Mouse (Mus musculus): ENCODE measurements at regions not wholly inside any gene's neighbourhood (a gene's known extent, or its start where the extent isn't known, plus 50 kb on each side); places are given as distances from the start of the nearest gene placed in this dataset.

- H3K4me3 ChIP-seq = no peak overlapping the region
- no peak overlapping the region for H3K27ac ChIP-seq
- H3K27me3 ChIP-seq (ENCODE audit: insufficient read depth, poor library complexity, severe bottlenecking) = no peaks in the 10 kb centered on the region
- H3K36me3 ChIP-seq = no peaks in the 10 kb centered on the region
- H3K9me3 ChIP-seq = no peaks in the 10 kb centered on the region
- no peak for DNase-seq (ENCODE audit: low spot score)
- no peaks in the 10 kb centered on the region for H3K4me1 ChIP-seq (replicated peaks)
Observed at GRCm38 (mm10) chr14:105841888-105842287, 54.7 kb downstream of the Spry2 start.

GRCm38 (mm10) chr14:105837533-105837932 lies 59.1 kb downstream of the Spry2 start:
- H3K27ac ChIP-seq = no peak overlapping the region
- H3K9me3 ChIP-seq = no peaks in the 10 kb centered on the region
- no peaks in the 10 kb centered on the region for H3K36me3 ChIP-seq
- H3K27me3 ChIP-seq (ENCODE audit: insufficient read depth, poor library complexity, severe bottlenecking) = no peaks in the 10 kb centered on the region
- H3K4me3 ChIP-seq = no peak overlapping the region
- DNase-seq (ENCODE audit: low spot score) = no peak
- WGBS = 86% methylated on average over 3 of the region's 3 CpGs
- no peaks in the 10 kb centered on the region for H3K4me1 ChIP-seq (replicated peaks)

GRCm38 (mm10) chr14:105830701-105831100 lies 65.9 kb downstream of the Spry2 start:
- WGBS = 93% methylated on average over 12 of the region's 12 CpGs
- no peaks in the 10 kb centered on the region for H3K27me3 ChIP-seq (ENCODE audit: insufficient read depth, poor library complexity, severe bottlenecking)
- H3K27ac ChIP-seq = no peak overlapping the region
- H3K36me3 ChIP-seq = no peaks in the 10 kb centered on the region
- no peak overlapping the region for H3K4me3 ChIP-seq
- DNase-seq (ENCODE audit: low spot score) = no peak
- H3K4me1 ChIP-seq (replicated peaks) = no peaks in the 10 kb centered on the region
- H3K9me3 ChIP-seq = no peaks in the 10 kb centered on the region

GRCm38 (mm10) chr14:105830301-105830700 lies 66.3 kb downstream of the Spry2 start:
- 78% methylated on average over 4 of the region's 4 CpGs for WGBS
- no peak for DNase-seq (ENCODE audit: low spot score)

GRCm38 (mm10) chr14:105823129-105823528 lies 73.5 kb downstream of the Spry2 start:
- no peaks in the 10 kb centered on the region for H3K4me1 ChIP-seq (replicated peaks)
- DNase-seq (ENCODE audit: low spot score) = no peak
- whole genome bisulfite sequencing = 92% methylated on average over 8 of the region's 8 CpGs
- H3K27ac ChIP-seq = no peak overlapping the region
- no peak overlapping the region for H3K4me3 ChIP-seq
- H3K36me3 ChIP-seq = no peaks in the 10 kb centered on the region
- no peaks in the 10 kb centered on the region for H3K9me3 ChIP-seq
- H3K27me3 ChIP-seq (ENCODE audit: insufficient read depth, poor library complexity, severe bottlenecking) = no peaks in the 10 kb centered on the region

More at GRCm38 (mm10) chr14:105830301-105830700, 66.3 kb downstream of the Spry2 start:
- H3K4me3 ChIP-seq = no peak overlapping the region
- no peak overlapping the region for H3K27ac ChIP-seq
- H3K36me3 ChIP-seq = no peaks in the 10 kb centered on the region
- H3K4me1 ChIP-seq (replicated peaks) = no peaks in the 10 kb centered on the region
- no peaks in the 10 kb centered on the region for H3K27me3 ChIP-seq (ENCODE audit: insufficient read depth, poor library complexity, severe bottlenecking)
- no peaks in the 10 kb centered on the region for H3K9me3 ChIP-seq

- H3K27me3 ChIP-seq (ENCODE audit: insufficient read depth, poor library complexity, severe bottlenecking) = no peaks in the 10 kb centered on the region
- no peak overlapping the region for H3K27ac ChIP-seq
- no peaks in the 10 kb centered on the region for H3K4me1 ChIP-seq (replicated peaks)
- no peaks in the 10 kb centered on the region for H3K9me3 ChIP-seq
- H3K36me3 ChIP-seq = no peaks in the 10 kb centered on the region
- no peak overlapping the region for H3K4me3 ChIP-seq
- DNase-seq (ENCODE audit: low spot score) = no peak
- WGBS = 93% methylated on average over 9 of the region's 9 CpGs
Observed at GRCm38 (mm10) chr14:105822653-105823052, 74.0 kb downstream of the Spry2 start.

- H3K27ac ChIP-seq = no peak overlapping the region
- H3K4me1 ChIP-seq (replicated peaks) = peaks cover 14% of the 10 kb centered on the region
- no peak overlapping the region for H3K4me3 ChIP-seq
- no peak for DNase-seq (ENCODE audit: low spot score)
- H3K36me3 ChIP-seq = no peaks in the 10 kb centered on the region
- WGBS = 92% methylated on average over 2 of the region's 2 CpGs
- no peaks in the 10 kb centered on the region for H3K9me3 ChIP-seq
- no peaks in the 10 kb centered on the region for H3K27me3 ChIP-seq (ENCODE audit: insufficient read depth, poor library complexity, severe bottlenecking)
Observed at GRCm38 (mm10) chr14:105819534-105819933, 77.1 kb downstream of the Spry2 start.

GRCm38 (mm10) chr14:105818841-105819240 lies 77.8 kb downstream of the Spry2 start:
- DNase-seq (ENCODE audit: low spot score) = no peak
- 94% methylated on average over 3 of the region's 3 CpGs for WGBS
- Histone ChIP-seq H3K4me3 (no peak overlapping the region), H3K27ac (no peak overlapping the region), H3K4me1 (replicated peaks) (peaks cover 14% of the 10 kb centered on the region), H3K9me3 (no peaks in the 10 kb centered on the region), H3K27me3 (ENCODE audit: insufficient read depth, poor library complexity, severe bottlenecking) (no peaks in the 10 kb centered on the region), H3K36me3 (no peaks in the 10 kb centered on the region)

- 83% methylated on average over 6 of the region's 6 CpGs for WGBS
- H3K9me3 ChIP-seq = no peaks in the 10 kb centered on the region
- H3K27ac ChIP-seq = no peak overlapping the region
- H3K4me1 ChIP-seq (replicated peaks) = peaks cover 14% of the 10 kb centered on the region
- H3K4me3 ChIP-seq = no peak overlapping the region
- H3K27me3 ChIP-seq (ENCODE audit: insufficient read depth, poor library complexity, severe bottlenecking) = no peaks in the 10 kb centered on the region
- no peaks in the 10 kb centered on the region for H3K36me3 ChIP-seq
- no peak for DNase-seq (ENCODE audit: low spot score)
Observed at GRCm38 (mm10) chr14:105817481-105817880, 79.1 kb downstream of the Spry2 start.

GRCm38 (mm10) chr14:105815827-105816226 lies 80.8 kb downstream of the Spry2 start:
- peak overlapping the region; percentile 38; the same call in 1 of the 2 replicates for H3K4me3 ChIP-seq
- no peaks in the 10 kb centered on the region for H3K36me3 ChIP-seq
- H3K27ac ChIP-seq = no peak overlapping the region
- H3K27me3 ChIP-seq (ENCODE audit: insufficient read depth, poor library complexity, severe bottlenecking) = no peaks in the 10 kb centered on the region
- peaks cover 14% of the 10 kb centered on the region for H3K4me1 ChIP-seq (replicated peaks)
- WGBS = 22% methylated on average over 6 of the region's 6 CpGs
- DNase-seq (ENCODE audit: low spot score) = peak; percentile 17
- H3K9me3 ChIP-seq = no peaks in the 10 kb centered on the region

- no peaks in the 10 kb centered on the region for H3K36me3 ChIP-seq
- peak; percentile 15 for DNase-seq (ENCODE audit: low spot score)
- H3K9me3 ChIP-seq = no peaks in the 10 kb centered on the region
- WGBS = 39% methylated on average over 12 of the region's 12 CpGs
- 0 out of 2 replicates have a peak overlapping the region, but pooled peaks have one; percentile 12 for H3K27ac ChIP-seq
- H3K4me3 ChIP-seq = peak overlapping the region; percentile 38
- peaks cover 14% of the 10 kb centered on the region for H3K4me1 ChIP-seq (replicated peaks)
- no peaks in the 10 kb centered on the region for H3K27me3 ChIP-seq (ENCODE audit: insufficient read depth, poor library complexity, severe bottlenecking)
Observed at GRCm38 (mm10) chr14:105815281-105815680, 81.3 kb downstream of the Spry2 start.

GRCm38 (mm10) chr14:105813661-105814060 lies 83.0 kb downstream of the Spry2 start:
- Histone ChIP-seq H3K9me3 (no peaks in the 10 kb centered on the region), H3K4me1 (replicated peaks) (peaks cover 14% of the 10 kb centered on the region), H3K4me3 (no peak overlapping the region), H3K27ac (no peak overlapping the region), H3K27me3 (ENCODE audit: insufficient read depth, poor library complexity, severe bottlenecking) (no peaks in the 10 kb centered on the region), H3K36me3 (no peaks in the 10 kb centered on the region)
- DNase-seq (ENCODE audit: low spot score) = no peak

GRCm38 (mm10) chr14:105813097-105813496 lies 83.5 kb downstream of the Spry2 start:
- whole genome bisulfite sequencing = 93% methylated on average over 6 of the region's 6 CpGs
- no peak overlapping the region for H3K27ac ChIP-seq
- H3K36me3 ChIP-seq = no peaks in the 10 kb centered on the region
- peaks cover 14% of the 10 kb centered on the region for H3K4me1 ChIP-seq (replicated peaks)
- H3K9me3 ChIP-seq = no peaks in the 10 kb centered on the region
- no peaks in the 10 kb centered on the region for H3K27me3 ChIP-seq (ENCODE audit: insufficient read depth, poor library complexity, severe bottlenecking)
- H3K4me3 ChIP-seq = no peak overlapping the region
- no peak for DNase-seq (ENCODE audit: low spot score)

- DNase-seq (ENCODE audit: low spot score) = no peak
- Histone ChIP-seq H3K9me3 (no peaks in the 10 kb centered on the region), H3K4me1 (replicated peaks) (peaks cover 15% of the 10 kb centered on the region), H3K27me3 (ENCODE audit: insufficient read depth, poor library complexity, severe bottlenecking) (no peaks in the 10 kb centered on the region), H3K36me3 (no peaks in the 10 kb centered on the region), H3K27ac (no peak overlapping the region), H3K4me3 (no peak overlapping the region)
- WGBS = 81% methylated on average over 6 of the region's 6 CpGs
Observed at GRCm38 (mm10) chr14:105805762-105806161, 90.9 kb downstream of the Spry2 start.
